Mouse (Mus musculus): ENCODE data around the gene Gphb5.
"Not testable (repeated sequence)": the region's sequence is repeated elsewhere in the genome, so short reads cannot be mapped to it uniquely, and the experiment has no call there.

Gphb5 gene

DNA sequence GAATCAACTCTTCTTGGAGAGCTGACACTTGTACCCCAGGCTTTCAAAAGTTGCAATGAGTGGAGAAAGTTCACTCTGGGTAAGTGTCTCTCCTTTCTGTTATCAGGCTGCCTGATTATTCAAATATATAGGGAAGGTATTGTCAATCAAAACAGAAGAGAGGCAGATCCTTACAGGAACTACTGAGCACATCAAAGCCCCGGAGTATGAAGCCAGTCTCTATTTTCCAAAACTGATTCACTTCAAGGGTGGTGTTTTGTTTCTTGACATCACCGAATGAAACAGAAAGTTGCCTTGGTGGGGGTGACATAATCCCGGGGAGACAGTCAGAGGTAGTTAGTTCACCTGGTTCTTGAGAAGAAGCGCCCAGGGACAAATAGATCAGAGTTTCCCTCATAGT lies at the start of gene Gphb5:
Gene Gphb5 (minus strand): TSS at position 101 of the 400 bp plus-strand sequence.
- DNase-seq (ENCODE audit: low spot score), result no peak

DNA sequence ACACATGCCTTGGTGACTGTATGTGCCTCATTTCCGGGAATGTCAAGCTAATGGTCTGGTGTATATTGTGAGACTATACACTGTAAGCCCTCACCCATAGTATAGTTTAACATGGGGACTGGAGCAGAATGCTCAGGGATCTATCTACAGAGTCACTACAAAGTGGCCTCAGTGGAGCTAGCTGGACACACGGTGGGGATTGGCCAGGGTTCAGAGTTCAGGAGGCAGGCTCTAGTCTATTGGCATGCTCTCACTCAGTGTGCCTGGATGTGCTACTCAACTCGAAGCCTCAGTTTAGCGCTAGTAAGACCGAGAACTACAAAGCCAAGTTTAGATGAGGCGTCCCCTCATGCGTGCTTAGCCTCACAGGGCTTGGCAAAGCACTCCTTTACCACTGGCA lies 49.6 kb upstream of the Gphb5 start:
- DNase-seq (ENCODE audit: low spot score), result no peak

DNA sequence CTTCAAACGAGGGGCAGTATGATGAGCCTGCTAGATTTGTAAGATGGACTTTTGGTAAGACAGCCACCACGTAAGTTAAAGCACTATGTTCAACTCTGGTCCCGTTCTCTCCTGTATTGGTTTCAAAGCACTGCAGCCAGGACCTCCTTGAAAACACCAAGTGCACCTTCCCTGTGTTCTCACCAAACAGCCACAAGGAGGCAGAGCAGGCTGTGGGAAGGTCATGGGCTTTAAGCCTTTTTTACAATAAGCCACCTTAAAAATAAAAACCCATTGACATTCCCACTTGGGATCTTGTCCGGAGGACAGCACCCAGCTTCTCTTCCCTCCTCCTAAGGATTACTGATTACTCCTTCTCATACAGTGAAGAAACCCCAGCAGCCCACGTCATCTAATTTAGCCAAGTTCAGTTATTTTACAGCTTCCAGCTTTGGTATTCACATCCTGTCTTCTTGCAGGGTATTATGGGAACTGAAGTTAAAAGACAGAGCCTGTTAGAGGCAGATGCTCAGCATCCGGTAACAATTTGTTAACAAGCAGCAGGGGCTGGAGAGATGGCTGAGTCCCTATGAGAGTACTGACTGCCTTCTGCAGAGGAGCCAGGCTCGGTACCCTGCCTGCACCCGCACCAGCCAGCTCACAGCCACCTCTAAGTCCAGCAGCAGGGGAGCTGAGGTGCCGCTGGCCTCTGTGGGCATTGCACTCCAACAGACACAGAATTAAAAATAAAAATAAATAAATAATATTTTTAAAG lies 47.6 kb upstream of the Gphb5 start:
- DNase-seq (ENCODE audit: low spot score), result no peak

DNA sequence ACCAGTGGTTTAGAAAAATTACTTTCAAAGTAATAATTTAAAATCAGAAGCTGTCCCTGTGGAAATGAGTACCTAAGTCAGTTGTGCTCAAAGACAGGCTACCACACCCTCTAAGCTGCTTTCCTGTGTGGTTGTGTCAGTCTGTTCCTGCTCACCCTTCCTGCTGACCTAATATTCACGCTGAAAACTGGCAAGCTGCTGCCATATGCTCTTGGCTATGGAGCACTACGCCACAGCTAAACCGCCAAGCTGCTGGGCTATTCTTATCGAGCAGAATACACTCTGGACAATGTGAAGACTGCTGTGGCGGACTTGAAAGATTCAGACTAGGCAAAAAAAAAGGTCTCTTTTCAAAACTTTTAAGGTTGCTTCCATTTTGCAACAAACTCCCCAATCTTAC lies 44.0 kb upstream of the Gphb5 start:
- DNase-seq (ENCODE audit: low spot score), result no peak

DNA sequence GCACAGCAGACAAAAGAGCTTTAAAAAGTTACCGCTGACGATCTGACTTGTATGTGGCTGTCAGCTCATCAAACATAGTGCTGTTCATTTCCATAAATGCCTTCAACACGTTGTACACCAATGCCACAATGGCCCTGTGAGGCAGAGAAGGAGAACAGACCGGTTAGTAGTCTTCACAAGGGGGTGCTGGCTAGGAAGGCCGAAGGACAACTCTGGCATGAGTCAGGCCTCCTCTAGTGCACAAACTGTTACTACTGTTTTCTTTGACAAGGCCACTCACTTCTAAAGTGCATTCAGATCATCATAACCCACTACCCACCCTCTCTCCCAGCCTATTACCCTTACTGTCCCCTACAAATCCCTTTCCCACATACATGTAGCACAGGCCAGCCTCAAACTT lies 43.1 kb upstream of the Gphb5 start:
- DNase-seq (ENCODE audit: low spot score), result no peak

DNA sequence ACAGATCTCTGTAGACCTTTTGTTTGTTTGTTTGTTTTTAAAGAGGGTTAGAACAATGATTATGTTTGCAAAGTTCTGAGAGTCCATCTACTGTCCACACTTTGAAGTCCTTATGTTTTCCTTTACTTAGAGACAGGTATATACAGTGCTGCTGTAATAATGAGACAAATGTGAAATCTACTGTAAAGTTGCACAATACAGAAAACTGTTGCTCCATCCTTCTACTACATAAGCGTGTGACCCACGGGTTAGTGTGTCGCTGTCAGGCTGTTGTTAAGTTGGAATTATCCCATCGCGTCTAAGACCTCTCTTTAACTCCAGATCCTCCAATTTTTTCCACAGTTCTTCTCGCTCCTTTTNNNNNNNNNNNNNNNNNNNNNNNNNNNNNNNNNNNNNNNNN lies 36.9 kb upstream of the Gphb5 start:
- DNase-seq (ENCODE audit: low spot score), result no peak

DNA sequence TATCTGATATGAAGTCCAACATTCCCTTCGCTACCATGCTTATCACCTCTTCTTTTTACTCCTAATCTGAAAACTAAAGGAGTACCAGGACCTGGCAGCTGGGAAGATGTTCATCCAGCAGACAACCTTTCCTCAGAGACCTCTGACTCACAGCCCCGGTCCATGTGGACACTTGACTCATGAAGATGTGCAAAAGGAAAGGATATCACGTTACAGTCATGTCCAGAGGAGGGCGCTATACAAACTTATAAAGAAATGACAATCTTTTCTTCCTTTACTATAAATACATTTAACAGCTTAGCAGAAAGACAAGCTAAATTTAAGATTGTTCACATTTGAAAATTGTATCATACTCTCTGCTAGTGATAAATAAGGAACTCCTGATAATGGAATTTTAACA lies 36.4 kb upstream of the Gphb5 start:
- no peak for DNase-seq (ENCODE audit: low spot score)

DNA sequence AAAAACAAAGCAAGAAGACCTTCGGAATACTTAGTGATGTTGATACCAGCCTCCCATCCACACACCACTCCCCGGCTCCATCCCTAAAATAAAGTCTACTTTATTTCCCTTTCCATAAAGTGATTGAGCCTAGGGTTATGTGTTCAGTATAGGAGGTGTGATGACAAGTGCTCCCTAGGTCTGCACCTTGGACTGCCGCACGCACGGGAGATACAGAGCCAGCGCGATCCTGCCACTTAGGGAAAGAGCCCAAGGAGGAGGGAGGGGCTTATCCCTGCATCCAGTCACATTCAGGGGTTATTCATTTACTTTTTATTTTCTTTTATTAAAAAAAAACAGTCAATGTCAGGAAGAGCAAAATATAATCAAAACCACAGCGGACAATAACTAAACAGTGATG lies 34.0 kb upstream of the Gphb5 start:
- no peak for DNase-seq (ENCODE audit: low spot score)

DNA sequence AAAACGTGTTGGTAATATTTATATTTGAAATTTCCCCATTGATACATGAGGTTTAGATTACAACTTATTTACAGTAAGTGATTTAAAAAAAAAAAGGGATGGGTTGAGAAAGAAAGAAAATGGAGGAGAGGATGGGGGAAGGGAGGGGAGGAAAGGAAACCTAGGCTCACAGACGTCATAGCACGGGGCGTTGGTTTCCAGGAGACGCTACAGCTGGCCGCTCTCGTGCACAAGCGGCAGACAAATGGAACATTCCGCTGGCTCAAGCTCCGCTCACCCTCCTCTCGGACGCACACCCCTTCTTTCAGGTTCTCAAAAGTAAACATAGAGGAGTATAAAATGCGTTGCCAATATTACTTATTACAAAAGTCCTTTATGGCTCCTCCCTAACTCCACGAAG lies 33.4 kb upstream of the Gphb5 start:
- no peak for DNase-seq (ENCODE audit: low spot score)

DNA sequence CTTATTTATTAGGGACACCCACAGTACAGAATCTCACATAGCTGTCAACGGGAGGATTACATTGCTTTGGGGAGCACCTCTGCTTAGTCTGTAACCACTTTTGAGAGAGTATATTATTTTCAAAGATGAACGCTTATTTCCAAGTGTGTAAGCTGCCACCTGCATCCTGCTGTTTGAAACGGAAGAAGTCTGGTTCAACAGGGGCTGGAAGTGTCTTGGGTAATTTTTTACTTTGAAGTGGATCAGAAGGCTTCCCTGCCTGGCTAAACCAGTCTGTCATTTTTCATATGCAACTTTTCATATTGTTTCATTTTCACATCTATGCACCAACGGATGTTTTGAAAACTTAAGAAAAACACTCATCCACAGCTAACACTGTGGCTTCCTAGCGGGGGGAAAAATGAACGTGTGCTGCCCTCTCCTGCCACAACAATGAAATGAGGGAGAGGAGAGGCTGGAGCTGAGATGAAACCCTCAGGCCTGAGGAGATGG lies 32.9 kb upstream of the Gphb5 start:
- DNase-seq (ENCODE audit: low spot score), result no peak

DNA sequence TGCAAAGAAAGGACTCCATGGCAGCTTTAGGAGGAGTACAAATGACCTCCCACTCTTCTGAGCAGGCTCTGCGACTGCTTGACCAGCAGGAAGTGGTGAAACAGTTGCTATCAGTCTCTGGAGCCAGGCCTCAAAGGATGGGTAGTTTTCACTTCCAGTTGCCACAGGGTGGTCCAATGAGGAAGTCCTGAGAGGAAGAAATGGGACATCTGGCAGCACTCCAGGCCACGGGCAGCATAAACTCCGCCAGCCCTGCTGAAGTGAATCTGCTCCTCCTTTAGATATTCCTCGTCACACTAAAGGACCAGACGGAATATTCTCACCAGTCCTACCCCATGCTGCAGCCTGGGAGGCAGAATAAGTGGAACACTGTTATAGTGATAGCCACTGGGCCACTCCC lies 32.3 kb upstream of the Gphb5 start:
- no peak for DNase-seq (ENCODE audit: low spot score)

DNA sequence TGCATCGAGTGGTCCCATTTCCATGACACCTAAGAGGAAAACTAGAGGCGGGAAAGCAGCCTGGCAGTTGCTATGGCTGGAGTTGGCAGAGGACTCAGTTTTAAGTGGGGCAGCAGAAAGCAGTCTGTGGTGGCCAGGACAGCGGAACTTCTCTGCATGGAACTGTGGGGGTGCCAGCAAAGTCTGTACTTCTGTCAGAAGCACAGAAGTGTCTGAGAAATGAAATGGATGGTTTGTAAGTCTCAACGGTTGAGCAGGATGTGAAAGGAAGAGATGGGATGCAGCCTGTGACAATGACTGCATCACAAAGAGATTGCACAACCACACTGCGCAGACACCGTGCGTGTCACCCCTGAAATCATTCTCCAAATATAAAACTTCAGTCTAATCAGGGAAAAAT lies 29.7 kb upstream of the Gphb5 start:
- DNase-seq (ENCODE audit: low spot score), result no peak

DNA sequence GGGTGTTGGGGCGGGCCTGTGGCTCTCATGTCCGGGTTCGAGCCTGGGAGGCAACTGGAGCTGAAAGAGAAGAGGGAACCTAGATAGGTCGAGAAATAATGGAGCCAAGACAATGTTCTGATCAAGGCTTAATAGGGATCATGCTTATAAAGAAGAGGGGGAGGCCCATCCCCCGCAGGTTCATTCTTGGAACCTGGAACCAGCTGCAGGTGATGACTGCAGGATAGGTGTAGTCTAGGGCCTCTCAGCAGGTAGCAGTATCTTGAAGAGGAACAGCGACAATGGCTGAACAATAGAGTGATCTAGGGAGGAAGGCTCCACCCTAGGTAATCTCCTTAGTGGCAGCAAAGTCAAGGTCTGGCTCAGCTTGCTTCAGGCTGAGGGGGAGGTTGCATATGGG lies 15.8 kb upstream of the Gphb5 start:
- DNase-seq (ENCODE audit: low spot score), result not testable (repeated sequence)

DNA sequence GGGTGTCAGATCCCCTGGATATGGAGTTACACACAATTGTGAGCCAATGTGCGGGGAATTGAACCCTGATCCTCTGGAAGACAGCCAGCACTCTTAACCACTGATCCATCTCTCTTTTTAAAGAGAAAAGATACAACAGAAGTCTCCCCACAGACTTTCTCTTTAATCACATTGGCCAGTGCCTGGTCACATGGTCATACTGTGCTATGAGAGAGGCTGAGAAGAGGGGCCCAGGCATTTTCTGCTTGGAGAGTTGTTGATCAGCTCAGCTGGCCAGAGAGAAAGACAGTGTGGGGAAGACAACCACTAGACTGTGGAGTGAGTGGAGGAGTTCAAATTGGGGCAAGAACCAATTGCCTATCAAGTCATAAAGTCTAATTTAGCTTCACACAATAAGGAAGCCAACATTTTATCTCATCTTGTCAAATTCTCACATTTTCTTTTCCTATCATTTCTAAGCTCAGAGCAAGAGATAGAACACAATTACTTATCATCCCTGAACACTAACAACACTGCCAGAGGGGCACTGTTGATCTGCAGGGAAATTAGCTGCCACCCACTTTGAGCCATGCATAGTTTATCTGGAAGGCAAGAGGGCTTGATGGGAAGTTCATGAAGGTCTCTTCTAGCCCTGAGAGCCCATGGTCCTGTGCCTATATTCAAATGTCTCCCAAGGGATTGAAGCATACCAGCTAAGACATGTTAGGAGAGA lies 13.3 kb upstream of the Gphb5 start:
- DNase-seq (ENCODE audit: low spot score), result no peak

DNA sequence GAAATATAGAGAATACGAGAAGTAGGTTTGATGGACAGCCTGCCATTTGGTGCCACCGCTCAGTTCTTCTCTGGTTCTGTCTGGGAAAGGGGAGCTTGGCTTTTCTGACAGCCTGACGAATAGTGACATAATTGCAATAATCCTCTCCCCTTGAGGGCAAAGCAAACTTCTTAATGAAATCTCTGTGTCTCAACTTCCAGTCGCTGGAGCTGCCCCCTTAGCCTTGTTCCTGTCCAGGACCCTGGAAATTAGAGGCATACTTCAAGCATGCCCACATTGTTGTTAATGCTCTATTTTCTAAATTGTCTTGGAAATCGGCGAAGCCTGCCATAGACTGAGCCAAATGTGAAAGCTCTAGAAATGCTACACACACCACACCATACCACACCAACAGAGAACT lies 12.1 kb upstream of the Gphb5 start:
- no peak for DNase-seq (ENCODE audit: low spot score)

DNA sequence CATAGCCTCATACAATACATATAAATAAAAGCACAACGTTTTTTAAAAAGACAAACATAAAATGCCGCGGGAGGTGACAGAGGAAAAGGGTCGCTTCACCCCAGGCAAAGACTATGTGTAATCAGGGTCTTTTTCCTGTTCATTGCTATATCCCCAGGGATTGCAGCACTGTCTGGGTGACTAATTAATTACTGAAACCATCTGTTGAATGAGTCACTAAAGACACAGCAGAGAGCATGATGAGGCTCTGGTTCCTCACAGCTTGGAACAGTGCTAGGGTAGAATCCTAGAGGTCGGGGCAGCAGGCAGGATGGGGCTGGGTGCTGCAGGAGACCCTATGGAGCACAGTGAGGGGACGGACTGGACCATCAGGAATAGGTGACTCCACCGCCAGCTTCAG lies 9.3 kb upstream of the Gphb5 start:
- no peak for DNase-seq (ENCODE audit: low spot score)

DNA sequence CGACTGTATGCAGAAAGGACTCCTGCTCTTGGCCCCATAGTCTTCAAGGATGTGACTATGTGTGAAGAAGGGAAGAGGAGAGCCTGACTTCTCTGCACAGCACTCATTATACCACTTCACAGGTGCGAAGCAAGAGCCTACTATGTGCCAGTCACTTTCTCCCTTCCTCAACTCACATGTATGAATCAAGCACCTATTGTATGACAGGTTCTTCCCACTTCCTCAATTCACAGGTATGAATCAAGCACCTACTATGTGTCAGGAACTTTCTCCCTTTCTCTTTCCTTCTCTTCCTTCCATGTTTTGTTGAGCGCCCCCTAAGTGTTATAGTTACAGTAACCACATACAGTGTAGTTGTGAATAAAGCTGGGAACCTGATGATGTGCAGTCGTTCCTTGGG lies 8.2 kb upstream of the Gphb5 start:
- DNase-seq (ENCODE audit: low spot score), result no peak

DNA sequence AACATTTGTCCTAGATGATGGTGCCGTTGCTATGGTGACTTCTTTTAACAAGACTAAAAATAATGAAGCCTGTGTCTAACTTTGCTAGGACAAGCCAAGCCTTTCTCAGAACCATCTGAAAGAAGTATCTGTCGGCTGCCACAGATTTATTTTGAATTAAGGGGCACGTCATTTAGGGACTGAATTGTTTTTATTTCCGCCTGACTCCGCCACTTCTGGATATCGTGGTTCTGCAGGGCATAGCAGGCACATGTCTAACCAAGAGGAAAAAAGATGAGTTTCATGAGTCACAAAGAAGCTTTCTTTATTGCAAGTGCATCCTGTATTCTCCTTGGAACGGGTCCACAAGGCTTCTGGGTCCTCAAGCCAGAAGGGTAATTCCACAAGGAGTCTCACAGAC lies 7.8 kb upstream of the Gphb5 start:
- no peak for DNase-seq (ENCODE audit: low spot score)

DNA sequence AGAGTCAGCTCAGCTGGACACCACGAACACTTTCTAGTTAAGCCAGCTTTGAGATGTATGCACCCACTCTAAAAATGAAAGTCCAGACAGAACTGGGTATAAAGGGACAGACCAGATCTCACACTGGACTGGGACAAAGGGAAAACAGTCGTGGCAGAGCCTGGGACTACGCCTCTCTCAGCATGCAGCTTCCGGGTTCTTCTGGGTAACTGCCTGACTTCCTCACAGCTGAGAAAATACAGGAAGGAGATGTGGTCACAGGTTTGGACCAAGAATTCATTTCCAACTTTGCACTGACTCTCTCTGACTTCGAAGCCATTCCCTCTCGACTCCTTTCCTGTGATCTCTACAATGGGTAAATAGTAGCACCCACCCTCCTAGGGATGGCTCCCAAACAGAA lies 1.6 kb downstream of the Gphb5 start:
- DNase-seq (ENCODE audit: low spot score), result no peak

DNA sequence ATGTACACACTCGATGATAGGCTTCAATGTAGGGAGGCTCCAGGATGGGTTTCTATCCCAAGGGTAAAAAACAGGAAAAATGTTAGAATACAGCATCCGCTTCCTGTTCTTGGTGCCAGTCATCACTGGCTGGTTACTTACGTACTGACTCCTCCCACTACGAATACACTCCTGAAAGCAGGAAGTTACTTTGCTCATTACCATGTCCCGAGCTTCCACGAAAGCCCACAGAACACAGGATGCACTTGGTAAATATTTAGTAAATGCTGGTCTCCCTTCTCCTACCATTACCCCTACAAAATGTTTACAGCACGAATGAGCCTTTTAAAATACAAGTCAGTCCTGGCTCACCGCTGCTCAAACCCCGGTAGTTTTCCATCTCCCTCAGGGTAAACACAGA lies 3.6 kb downstream of the Gphb5 start:
- DNase-seq (ENCODE audit: low spot score), result no peak

DNA sequence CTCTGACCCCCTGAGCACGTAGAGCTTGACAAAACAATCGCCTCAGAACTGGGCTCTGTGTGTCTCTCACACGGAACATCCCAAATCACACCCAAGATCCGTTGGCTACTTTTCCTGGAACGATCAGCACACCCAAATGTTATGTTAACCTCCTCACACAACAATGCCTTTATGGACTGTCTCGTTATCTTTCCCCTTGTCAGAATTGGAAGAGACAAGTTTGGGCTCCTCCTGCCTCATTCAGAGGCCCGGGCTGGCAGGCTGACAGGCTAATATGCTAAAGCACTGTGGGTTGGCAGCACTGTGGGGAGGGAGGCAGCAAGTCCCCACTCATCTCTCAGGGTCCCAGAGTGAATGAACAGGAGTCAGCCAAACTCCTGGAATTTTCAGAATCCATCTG lies 19.5 kb downstream of the Gphb5 start:
- no peak for DNase-seq (ENCODE audit: low spot score)

DNA sequence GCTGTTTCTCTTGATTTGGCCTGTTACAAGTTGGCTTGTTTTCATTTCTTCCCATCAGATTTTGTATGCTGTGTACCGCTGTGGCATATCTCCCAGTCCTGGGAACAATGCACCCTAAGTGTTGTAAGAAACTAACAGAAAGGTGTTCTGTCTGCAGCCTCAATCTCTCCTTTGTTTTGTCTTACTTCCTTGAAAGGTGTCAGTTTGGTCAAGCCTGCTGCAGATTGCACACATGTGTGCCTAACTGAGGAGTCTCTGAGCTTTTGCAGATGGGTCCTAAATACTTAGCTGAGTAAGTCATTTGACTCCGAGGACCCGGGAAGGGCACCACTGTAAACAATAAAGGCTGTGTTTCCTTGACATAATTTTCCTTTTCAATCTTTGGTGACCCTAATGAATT lies 20.0 kb downstream of the Gphb5 start:
- DNase-seq (ENCODE audit: low spot score), result no peak

DNA sequence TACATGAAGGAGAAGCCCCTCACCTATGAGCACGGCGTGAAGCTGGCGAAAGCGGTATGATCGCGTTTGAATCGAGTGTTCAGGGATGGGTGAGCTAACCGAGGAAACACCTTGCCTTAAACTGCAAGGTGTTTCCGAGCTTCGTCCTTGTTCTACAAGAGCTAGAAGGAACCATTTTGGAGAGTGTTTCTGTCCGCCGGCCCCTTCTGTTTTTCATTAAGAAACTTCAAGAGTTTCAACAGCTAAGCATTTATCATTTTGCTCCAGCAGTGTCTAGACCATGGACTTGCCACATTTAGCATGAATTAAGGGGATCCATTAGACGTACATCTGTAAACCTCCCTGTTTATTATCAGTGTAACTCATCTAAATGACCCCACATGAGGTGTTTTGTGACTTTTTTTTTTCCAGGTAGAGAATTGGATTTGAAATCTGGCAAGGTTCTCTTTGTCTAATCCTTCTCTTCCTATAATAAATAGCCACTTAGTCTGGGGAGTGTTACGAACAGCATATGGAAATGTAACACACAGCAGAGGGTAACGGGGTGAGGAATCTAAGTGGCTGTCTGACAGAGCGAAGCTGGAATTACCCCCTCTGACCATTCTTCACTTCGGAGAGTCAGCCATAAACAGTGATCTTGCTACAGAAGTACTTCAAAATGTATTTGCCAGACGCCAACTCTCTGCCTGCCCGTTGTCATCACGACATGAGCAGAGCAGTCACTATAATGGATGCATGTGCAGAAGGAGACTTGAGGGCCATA lies 22.4 kb downstream of the Gphb5 start:
- no peak for DNase-seq (ENCODE audit: low spot score)

Measured in ovary, postnatal 10 days (tissue).